Comparison of ENCODE assay signal across 1 mouse cellular context in genomic region chr13:13404517-13405155, GRCm38 (mm10). TPM values are rescaled to one million over a fixed set of nuclear protein-coding genes. Genes with fewer than 3 reads are reported as not detected.
"Had no signal": no experiment of that assay in that cellular context is flagged by ENCODE, and none has a peak within 500 bp of the region (broad histone marks: within the 10 kb centered on the region; RNA-seq: fewer than 3 reads in every experiment).

No protein-coding gene starts in this region.

RNA-seq across cellular contexts. Expression of gene Nid1, which starts 32.7 kb away (rescaled TPM):
- total RNA-seq: megakaryocyte, adult 5-6 weeks had no signal
